Mouse (Mus musculus) inflammation-experienced regulatory T-cells, adult 6 months (primary cell): ENCODE measurements around the gene Hscb. TPM values are rescaled to one million over a fixed set of nuclear protein-coding genes. Genes with fewer than 3 reads are reported as not detected.

ENCODE experiments used
- ATAC-seq: one replicate; pipeline ENCODE4 v1.8.0; 2017
- polyA plus RNA-seq, 3 experiments: library from polyadenylated mRNA; unstranded; fragments of 100-300 nt; shearing (Covaris generic); gene quantifications; one replicate each; pipeline ENCODE4 v1.2.1; 2017

Hscb gene
- polyA plus RNA-seq, 3 experiments from 2014 or later: 41.4 to 51.1 (median 45.4) TPM

DNA sequence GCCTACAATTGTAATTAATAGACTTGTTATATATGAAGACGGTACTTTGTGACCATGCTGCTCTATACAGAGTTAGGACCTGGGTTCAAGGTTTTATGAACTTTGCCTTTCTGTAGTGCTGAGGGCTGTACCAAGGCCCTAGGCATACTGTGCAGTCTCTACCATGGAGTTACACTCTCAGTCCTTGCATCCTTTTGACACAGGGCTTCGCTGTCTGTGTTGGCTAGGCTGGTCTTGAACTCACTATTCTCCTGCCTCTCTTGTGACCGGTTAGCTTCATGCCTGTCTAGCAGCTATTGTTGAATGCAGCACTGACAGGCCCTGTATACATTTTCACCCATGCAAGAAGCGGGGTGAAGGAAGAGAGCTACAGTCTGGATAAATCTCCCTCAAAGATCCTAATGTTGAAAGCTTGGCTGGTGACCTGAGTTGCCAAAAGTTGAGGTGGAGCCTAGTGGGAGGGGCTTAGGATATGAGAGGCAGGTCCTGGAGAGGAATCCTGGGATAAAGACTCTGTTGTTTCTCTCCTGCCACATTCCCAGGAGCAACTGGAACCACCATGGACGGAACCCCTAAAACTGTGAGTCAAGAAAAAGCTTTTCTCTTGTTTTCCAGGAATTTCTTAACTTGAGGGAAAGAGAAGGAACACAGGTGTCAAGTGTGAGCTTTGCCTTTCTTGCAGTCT is 8.4 kb downstream of the Hscb start:
- no peak for ATAC-seq

DNA sequence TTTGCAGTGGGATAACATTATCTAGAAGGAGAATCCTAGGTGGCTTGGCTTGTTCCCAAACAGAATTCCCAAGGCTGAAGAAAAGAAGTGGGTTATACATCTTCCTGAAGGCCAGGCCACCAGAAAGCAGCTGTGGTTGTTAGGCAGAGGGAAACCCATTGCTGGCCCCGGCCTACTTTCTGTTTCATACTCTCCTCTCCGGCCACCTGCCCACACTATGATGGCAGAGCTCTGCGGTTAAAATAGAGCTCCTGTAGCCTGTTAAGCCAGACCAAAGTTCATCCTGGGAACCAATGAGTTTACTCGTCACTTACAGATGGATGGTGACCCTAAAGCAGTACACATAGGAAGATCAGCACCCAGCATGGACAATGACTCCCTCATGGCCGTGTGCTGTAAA is 12.0 kb downstream of the Hscb start:
- ATAC-seq: no peak

DNA sequence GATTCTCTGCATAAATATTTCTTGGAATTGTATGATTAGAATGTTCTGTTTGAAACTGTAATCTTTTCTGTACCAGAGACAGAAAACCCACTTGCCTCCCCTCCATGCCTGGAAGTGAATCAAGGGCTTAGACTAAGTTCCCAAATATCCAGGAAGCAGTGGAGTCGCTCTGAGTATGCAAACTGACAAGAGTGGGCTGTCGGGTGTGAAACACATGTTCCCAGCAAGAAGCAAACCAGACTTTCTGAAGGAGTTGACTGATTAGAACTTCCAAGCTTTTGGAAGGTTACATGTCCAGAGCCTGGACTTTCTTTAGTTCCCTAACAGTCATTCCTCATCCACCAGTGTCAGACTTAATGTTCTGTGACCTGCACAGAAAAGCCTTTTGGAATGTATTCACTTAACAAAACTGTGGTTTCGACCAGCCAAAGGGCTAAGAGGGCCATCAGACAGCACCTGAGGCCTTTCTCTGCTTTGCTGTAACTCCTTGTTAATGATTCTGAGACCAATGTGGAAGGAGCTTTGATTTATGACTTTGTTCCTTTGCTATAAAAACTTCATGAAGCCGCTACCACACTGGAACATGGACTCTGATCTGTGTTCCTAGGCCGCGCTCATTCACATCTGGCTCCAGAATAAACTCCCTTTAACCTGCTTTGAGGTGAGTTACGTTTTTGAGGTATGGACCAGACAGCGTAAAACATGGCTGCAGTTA is 12.6 kb downstream of the Hscb start:
- ATAC-seq: no peak

DNA sequence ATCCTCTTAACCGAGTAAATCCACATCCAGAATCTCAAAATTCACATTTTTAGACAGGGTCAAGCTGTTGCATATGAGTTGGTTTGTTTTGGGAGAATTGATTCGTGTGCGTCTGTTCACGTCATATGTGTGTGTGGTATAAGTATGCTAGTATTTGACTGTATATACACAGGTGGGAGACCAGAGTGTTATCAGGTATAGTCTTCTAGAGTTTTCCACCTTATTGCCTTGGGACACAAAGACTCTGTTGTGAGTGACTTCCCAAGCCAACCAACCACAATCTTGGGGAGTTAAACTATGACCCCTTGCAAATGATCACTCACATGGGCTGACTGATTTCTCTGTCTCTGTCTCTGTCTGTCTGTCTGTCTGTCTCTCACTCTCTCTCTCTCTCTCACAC is 15.2 kb downstream of the Hscb start:
- no peak for ATAC-seq

DNA sequence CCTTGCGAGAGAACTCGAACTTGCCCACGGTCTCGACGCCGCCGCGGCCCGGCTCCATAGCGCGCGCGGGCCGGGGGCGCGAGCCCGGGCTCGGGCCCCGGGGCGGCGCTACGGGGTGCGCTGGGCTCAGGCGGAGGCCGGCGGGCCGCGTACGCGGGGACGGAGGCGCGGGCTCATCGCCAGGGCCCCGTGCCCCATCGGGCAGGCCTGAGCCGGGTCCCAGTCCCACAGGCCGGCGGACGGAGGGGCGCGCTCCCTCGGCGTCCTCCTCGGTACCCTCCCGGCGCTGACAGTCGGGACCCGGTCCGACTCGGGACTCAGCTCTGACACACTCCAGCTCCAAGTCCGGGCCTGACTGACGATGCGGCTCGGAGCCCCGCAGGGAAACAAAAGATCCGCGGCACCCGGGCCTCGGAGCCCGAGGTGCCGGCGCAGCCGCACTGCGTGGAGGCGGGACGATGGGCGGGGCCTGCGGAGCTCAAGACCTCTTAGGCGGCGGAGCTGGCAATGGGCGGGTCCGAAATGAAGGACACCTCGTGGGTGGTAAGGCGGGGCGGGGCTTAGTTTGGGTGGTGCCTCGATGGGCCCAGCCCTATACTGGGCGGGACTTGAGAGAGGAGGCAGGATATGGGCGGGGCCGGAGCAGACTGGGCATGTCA is 29.8 kb downstream of the Hscb start, which contains the start of gene Ulk1:
TSS of gene Ulk1 (minus strand) at position 431 of the 659 bp plus-strand sequence.
- peak; percentile 88 for ATAC-seq

DNA sequence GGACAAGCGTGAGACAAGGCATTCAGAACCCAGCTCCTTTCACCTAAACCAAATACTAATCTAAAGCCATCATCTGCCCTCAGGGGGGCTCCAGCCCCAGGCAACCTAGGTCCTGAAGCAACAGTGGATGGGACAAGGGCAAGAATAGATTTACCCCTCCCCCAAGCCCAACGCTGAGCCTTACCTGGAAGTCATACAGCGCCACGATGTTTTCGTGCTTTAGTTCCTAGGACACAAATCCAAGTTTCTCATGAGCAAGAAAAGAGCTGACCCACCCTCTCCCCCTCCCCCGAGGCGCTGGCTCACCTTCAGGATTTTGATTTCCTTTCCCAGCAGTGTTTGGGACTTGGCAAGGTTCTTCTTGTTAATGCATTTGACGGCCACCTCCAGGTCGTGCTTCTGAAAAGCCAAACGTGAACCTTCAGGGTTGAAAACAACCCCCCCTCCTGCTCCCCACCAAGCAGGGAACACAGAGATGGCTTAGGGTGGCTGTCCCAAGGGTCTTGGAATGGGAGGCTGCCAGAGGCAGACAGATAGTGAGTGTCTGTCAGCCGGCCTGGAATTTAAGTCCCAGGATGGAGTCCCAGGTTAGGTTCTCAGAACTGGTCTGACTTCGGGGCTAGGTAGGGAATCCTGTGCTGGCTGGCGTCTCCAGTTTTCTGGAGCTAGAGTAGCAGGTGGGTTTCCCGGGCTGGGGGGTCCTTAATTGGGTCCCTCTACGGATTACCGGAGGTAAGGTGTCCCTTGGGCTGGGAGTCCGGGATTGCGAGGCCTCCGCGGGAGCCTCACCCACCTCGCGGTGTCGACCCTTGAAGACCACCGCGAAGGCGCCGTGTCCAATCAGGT is 30.5 kb downstream of the Hscb start:
- no peak for ATAC-seq

DNA sequence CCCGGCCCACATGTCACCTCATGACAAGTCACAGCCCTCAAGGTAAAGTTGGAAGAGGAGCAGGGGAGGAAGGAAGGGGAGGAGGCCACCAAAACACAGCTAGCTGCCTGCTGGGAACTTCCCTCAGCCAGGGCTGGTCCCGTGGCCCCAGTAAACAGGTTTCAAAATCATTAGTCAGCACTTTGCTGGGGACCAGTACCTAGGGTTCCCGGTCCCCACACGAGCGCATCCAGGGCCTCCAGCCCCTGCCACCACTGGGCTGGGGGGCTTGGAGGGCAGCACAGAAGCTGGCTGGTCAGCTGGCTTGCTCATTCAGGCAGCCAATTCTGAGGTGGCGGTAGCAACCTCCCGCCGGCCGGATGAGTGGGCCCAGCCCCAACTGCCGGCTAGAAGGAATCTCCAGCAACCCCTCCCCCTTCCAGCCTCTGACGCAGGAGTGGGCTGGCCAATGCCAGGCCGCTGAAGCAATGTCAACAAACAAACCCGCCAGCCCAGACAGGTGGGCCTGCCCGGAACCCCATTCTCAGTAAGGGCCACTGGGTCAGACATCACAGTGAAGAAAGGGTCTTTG is 31.4 kb downstream of the Hscb start:
- peak; percentile 49 for ATAC-seq

DNA sequence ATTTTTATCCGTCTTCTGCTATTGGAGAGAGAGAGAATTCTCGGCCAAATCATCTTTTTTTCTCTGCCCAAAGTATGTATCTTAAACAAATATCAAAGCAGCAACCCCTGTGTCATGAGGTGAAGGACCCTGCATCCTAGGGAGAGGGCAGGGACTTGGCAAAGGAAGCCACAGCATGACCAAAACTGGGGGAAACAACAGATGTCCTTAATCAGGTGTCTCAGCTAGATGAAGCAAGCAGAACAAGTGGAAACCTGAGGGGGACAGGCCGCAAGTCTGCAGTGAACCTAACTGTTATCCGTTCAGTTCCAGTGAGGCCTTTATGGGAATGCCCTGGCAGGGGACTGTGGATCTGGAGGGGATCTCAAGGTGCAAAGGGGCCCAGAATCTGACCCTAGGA is 32.1 kb downstream of the Hscb start:
- no peak for ATAC-seq

DNA sequence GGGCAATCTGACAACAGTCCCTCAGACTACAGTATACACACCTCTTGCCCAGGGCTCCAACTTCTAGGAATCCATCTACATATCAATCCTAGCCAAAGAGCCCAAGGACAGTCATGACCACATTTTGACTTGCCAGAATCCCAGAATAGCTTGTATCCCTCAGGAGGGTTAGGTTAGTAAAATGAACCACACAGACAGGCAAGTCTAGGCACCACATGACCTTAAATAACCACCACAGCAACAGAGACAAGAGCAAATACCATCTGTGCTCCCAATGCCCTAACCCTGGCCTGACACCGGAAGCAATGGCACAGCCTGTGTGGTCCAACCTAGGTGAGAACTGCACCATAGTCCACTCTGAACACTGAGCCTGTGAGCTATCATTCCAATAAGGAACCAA is 32.9 kb downstream of the Hscb start:
- no peak for ATAC-seq

DNA sequence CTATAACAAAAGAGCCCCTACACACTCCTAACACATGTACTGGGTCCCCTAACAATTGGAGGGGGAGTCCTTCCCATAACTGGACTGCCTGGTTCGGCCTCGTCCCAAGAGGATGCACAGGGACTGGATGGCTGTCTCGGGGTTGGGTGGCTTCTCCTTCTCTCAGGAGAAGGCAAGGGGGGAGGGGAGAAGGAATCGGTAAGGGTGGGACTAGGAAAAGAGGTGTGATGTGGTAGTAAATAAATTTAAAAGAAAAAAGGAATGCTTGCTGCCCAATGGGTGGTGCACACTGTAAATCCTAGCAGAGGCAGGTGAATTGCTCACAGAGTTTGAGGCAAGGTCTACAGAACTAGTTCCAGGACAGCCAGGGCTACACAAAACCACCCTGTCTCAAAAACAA is 33.4 kb downstream of the Hscb start:
- ATAC-seq: no peak

DNA sequence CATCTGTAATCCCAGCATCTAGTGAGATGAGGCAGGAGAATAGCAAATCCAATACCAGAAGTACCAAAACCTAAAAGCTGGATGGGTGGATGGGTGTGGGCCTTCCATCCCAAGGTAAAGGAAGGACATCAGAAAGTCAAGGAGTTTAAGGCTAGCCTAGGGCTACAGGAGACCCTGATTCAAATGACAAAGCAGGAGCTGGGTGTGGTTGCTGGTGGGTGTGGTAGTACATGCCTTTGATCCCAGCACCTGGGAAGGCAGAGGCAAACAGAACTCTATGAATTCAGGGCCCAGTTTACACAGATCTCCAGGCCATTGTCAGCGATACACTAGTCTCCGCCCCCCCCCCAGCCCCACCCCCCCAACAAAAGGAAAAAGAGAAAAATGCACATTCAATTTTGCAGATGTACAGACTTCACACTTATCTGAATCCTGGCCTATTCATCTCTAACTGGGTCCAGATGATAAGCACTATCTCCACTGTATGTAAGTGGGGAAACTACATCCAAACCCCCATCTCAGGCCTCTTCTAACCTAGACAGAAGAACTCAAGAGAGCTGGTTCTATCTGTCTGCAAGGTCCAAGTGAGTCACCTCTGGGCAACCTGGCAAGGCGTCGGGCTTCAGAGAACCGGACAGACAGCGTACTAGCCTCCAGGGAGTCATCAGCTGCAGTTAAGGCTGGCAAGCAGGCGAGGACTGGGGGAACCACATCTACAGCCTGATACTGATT is 35.4 kb downstream of the Hscb start:
- no peak for ATAC-seq

DNA sequence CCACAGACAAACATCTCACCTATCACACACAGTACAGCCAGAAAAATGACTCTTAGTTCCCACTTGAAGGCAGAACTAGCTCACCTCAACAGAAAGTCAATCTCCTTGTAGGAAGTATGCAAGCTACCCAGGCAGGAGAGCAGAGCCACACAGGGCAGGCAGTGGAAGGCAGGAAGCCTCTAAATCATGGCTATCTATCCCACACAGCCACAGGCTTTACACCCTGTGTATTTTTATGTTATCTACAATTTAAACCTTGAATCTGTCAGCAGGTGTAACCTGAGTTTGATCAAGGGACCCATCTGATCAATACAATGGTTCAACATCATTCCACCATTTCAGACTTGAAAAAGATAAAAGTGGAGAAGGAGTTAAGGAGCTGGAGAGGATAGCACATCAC is 36.8 kb downstream of the Hscb start:
- no peak for ATAC-seq

DNA sequence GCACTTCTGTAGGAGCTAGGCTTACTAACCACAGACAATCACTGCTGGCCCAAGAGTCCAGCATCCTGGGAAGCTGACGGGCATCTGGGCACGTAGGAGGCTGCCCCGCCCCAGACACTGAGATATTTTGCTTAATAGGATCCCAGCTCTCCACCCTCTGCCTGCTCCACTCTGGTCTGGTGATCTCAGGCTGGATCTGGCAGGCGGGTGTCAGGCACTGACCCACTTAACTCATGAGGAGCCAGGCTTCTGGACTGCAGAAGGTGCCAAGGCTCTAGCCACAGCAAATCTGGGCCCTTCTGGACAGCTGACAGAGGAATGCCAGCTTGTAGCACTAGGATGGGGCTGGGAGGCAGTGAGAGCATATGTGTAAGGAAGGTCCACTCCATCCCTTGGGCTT is 37.4 kb downstream of the Hscb start:
- no peak for ATAC-seq

DNA sequence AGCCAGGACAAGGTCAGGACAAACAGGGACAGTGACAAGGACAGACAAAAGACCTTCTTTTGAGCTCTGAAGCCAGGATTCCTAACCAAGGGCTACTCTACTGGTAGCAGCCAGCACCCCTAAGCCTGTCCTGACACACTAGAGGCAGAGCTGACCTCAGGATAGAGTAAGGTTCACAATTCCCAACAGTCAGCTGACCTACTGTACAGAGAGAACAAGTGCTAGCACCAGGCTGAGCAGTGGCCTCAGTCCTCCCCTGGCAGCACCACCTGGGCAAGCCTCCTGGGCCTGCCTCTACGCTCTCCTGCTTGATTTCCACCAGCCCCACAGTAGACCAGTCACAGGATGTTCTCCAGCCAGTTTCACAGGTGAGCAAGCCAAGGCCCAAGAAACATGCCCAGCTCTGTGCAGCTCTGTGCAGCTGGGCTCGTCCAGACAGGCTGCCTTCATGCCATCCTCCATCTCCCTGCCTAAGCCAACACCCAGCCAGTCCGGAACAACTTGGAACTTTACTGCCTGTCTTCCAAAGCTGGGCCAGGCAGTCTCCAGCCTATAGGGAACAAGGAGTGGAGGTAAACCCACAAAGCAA is 38.4 kb downstream of the Hscb start:
- ATAC-seq: no peak

DNA sequence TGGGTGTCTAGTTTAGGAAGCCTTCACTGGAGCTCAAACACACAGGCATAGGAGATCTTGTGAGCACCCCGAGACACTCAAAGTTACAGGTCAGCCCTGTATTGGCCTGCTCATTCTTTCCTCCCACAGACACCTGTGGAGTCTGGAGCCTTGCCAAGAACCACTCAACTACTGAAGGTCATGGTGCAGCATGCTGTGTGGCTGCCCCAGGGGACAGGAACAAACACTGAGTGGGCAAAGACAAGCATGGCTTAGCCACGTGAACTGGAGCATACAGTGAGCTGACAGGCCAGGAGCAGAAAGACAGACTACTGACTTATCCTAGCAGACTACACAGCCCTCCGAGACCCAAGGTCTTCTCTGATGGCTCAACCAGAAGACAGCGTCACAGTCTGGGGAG is 41.9 kb downstream of the Hscb start:
- ATAC-seq: no peak

DNA sequence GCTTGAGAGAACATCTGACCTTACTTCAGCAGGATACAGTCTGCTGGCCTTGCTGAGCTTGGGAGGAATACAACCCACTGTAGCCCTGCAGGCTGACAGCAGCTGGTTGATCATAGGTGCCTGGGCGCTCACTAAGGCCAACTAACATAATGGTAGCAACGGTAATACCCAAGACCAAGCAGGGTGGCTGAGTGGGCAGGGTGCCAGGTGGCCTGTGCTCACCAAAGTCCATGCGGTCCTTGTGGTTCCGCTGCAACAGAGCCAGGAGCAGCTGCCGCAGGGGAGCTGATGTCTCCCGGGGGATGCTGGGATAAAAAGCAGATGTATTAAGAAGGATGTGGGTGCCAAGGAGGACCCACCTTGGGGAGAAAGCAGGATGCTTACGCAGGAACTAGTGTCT is 45.2 kb downstream of the Hscb start:
- no peak for ATAC-seq

DNA sequence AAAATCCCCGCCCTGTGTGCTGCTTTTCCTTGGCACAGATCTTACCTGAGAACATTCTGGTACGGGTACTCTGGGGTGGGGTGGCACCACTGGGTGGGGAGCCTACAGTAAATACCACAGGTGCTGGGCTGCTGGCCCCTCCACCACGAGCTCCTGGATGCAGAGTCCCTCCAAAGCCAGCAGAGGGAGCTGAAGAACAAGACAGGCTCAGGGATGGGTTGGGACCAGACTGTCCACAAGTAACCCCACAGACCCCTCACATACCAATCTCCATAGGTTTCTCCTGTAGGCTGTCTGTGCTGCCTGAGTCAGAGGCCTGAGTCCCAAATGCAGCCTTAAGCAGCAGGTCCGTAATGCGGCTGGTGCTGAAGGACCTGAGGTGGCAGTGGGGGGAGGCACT is 50.9 kb downstream of the Hscb start:
- peak; percentile 61 for ATAC-seq

DNA sequence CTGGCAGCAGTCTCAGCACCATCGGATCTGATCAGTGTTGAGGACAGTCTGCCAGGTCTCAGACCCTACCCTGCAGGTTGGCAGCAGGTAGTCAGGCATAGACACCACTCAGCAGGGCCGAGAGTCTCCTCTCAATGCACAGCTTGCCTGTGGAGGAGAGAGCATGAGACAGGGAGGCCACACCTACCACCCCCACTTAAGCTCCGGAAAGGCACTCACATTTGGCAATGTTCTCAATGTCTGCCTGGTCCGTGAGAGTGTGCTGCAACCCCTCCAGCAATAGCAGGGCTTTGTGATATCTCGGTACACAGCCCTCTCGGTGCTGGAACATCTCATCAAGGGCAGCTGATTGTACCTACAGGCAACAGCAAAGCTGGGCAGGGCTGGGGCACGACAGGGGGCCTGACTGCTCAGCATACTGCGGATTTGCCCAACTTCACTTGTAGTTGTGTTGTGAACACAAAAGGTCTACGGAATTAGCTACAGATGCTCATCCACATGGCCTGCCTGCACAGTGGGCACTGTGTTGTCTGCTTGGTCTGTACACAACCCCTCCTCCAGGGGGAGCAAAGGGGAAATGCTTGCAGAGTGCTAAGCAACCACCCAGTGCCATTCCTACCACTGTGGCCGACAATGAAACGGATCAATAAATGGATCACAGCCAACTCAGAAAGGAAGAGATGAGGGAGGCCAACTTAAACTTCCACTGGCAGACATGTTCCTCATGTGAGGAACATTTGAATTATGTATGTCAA is 53.3 kb downstream of the Hscb start:
- no peak for ATAC-seq

DNA sequence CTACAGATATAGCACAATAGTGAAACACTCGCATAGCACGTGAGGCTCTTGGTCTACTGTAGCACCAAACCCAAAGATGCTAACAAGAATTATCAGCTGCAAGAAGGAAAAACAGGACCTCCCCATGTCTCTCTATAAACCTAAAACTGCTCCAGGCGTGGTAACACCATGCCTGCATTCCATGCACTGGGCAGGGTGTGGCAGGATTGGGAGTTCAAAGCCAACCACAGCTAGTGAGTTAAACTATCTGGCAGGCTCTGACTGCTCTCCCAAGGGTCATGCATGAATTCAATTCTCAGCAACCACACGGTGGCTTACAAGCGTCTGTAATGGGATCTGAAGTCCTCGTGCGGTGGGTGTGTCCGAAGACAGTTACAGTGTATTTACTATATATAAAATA is 56.4 kb downstream of the Hscb start:
- no peak for ATAC-seq

DNA sequence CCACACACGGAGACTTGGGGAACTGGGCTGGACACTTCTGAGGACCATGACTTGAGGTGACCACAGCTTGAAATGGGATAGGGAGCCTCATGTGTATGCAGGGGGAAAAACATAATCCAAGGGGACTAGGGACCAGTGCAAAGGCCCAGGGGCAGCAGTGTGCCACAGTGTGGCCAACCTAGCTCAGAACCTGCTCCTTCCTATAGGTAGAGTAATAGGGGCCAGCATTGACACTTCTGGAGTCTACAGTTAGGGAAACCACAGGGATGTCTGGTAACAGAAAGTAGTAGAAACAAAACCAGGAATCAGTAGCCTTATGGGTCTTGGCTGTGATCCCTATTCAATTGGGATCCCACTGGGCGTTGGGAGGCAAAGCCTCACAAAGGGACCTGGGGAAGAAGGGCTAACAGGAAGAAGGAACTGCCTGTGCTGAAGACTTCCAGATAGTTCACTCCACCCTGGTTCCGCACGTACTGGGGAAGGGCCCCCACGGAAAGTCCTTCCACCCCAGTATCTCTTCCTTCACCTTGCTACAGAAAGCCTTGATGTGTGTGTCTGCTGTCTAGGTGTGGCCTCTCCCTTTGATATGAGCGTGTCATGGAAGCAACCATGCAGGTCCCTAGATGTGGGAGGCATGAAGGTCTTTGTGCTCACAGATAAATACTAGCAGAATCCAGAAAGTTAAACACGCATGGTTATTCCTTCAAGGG is 57.9 kb downstream of the Hscb start:
- ATAC-seq: no peak
